Mouse (Mus musculus): Measurements from ENCODE around the gene Sdhaf1. TPM values are rescaled to one million over a fixed set of nuclear protein-coding genes. Genes with fewer than 3 reads are reported as not detected.
A peak's percentile ranks its signal among the peaks of the same experiment; 100 is the strongest.

Sdhaf1 gene
- polyA plus RNA-seq, 1 experiment from 2014 or later, result 17.5 TPM

GRCm38 (mm10) chr7:30322865-30323264 is 830 bp downstream of the Sdhaf1 start:
- no peak for DNase-seq (ENCODE audit: low spot score)
- Histone ChIP-seq H3K36me3 (replicated peaks) (peaks cover 23% of the 10 kb centered on the region), H3K9me3 (peaks cover 5% of the 10 kb centered on the region; the same call in 1 of the 2 replicates), H3K27ac (replicated peaks) (peak overlapping the region; percentile 90), H3K27me3 (replicated peaks; ENCODE audit: low read depth, poor library complexity, severe bottlenecking) (no peaks in the 10 kb centered on the region), H3K4me3 (peak overlapping the region; percentile 73), H3K4me1 (peaks cover 16% of the 10 kb centered on the region)
- 37% methylated on average over 6 of the region's 6 CpGs for WGBS

- H3K27me3 ChIP-seq (replicated peaks; ENCODE audit: low read depth, poor library complexity, severe bottlenecking), result no peaks in the 10 kb centered on the region
- peak; percentile 98 for DNase-seq (ENCODE audit: low spot score)
- peaks cover 29% of the 10 kb centered on the region for H3K36me3 ChIP-seq (replicated peaks)
- peak overlapping the region; percentile 90 for H3K27ac ChIP-seq (replicated peaks)
- peak overlapping the region; percentile 73 for H3K4me3 ChIP-seq
- WGBS, result under 1% methylated on average over 20 of the region's 20 CpGs
- H3K4me1 ChIP-seq, result peaks cover 16% of the 10 kb centered on the region
- H3K9me3 ChIP-seq, result peaks cover 5% of the 10 kb centered on the region; the same call in 1 of the 2 replicates
Observed at GRCm38 (mm10) chr7:30322285-30322667, 1.4 kb downstream of the Sdhaf1 start.

GRCm38 (mm10) chr7:30321539-30322284 is 2.0 kb downstream of the Sdhaf1 start, which contains the start of gene E130208F15Rik:
Gene E130208F15Rik, plus strand, starts transcription at chr7:30321740.
- Histone ChIP-seq H3K4me1 (peaks cover 16% of the 10 kb centered on the region), H3K36me3 (replicated peaks) (peaks cover 35% of the 10 kb centered on the region), H3K27me3 (replicated peaks; ENCODE audit: low read depth, poor library complexity, severe bottlenecking) (no peaks in the 10 kb centered on the region), H3K4me3 (peak within 1 kb of the TSS; percentile 73), H3K9me3 (peaks cover 5% of the 10 kb centered on the region; the same call in 1 of the 2 replicates), H3K27ac (replicated peaks) (peak within 1 kb of the TSS; percentile 90)
- WGBS, result under 1% methylated on average over 63 of the region's 63 CpGs
- DNase-seq (ENCODE audit: low spot score), result peak; percentile 76

- 86% methylated on average over 2 of the region's 2 CpGs for WGBS
- peak overlapping the region; percentile 73 for H3K4me3 ChIP-seq
- no peak for DNase-seq (ENCODE audit: low spot score)
Observed at GRCm38 (mm10) chr7:30320946-30321345, 2.7 kb downstream of the Sdhaf1 start.

GRCm38 (mm10) chr7:30318142-30318541 is 5.6 kb downstream of the Sdhaf1 start:
- 88% methylated on average over 3 of the region's 3 CpGs for WGBS
- Histone ChIP-seq H3K27me3 (replicated peaks; ENCODE audit: low read depth, poor library complexity, severe bottlenecking) (no peaks in the 10 kb centered on the region), H3K4me3 (no peak overlapping the region), H3K36me3 (replicated peaks) (peaks cover 43% of the 10 kb centered on the region), H3K4me1 (peaks cover 44% of the 10 kb centered on the region), H3K27ac (replicated peaks) (no peak overlapping the region), H3K9me3 (no peaks in the 10 kb centered on the region)
- DNase-seq (ENCODE audit: low spot score), result no peak

More at GRCm38 (mm10) chr7:30320946-30321345, 2.7 kb downstream of the Sdhaf1 start:
- H3K36me3 ChIP-seq (replicated peaks), result peaks cover 39% of the 10 kb centered on the region
- no peaks in the 10 kb centered on the region for H3K27me3 ChIP-seq (replicated peaks; ENCODE audit: low read depth, poor library complexity, severe bottlenecking)
- peaks cover 5% of the 10 kb centered on the region; the same call in 1 of the 2 replicates for H3K9me3 ChIP-seq
- no peak overlapping the region for H3K27ac ChIP-seq (replicated peaks)
- H3K4me1 ChIP-seq, result peaks cover 18% of the 10 kb centered on the region

GRCm38 (mm10) chr7:30315559-30316529 is 7.9 kb downstream of the Sdhaf1 start:
- 75% methylated on average over 13 of the region's 13 CpGs for WGBS
- peaks cover 66% of the 10 kb centered on the region for H3K36me3 ChIP-seq (replicated peaks)
- peaks cover 30% of the 10 kb centered on the region for H3K4me1 ChIP-seq
- no peak for DNase-seq (ENCODE audit: low spot score)
- no peaks in the 10 kb centered on the region for H3K9me3 ChIP-seq
- H3K27ac ChIP-seq (replicated peaks), result peak overlapping the region; percentile 87
- peak overlapping the region; percentile 68 for H3K4me3 ChIP-seq
- H3K27me3 ChIP-seq (replicated peaks; ENCODE audit: low read depth, poor library complexity, severe bottlenecking), result no peaks in the 10 kb centered on the region

GRCm38 (mm10) chr7:30314721-30315155 is 9.0 kb downstream of the Sdhaf1 start, which contains the start of gene Syne4:
Gene Syne4, plus strand, starts transcription at chr7:30314807.
- H3K36me3 ChIP-seq (replicated peaks), result peaks cover 69% of the 10 kb centered on the region
- peak within 1 kb of the TSS; percentile 87 for H3K27ac ChIP-seq (replicated peaks)
- peak; percentile 81 for DNase-seq (ENCODE audit: low spot score)
- no peaks in the 10 kb centered on the region for H3K27me3 ChIP-seq (replicated peaks; ENCODE audit: low read depth, poor library complexity, severe bottlenecking)
- WGBS, result under 1% methylated on average over 9 of the region's 9 CpGs
- H3K4me1 ChIP-seq, result peaks cover 33% of the 10 kb centered on the region
- H3K4me3 ChIP-seq, result peak within 1 kb of the TSS; percentile 68
- no peaks in the 10 kb centered on the region for H3K9me3 ChIP-seq

- Histone ChIP-seq H3K9me3 (no peaks in the 10 kb centered on the region), H3K4me3 (no peak overlapping the region; the same call in 1 of the 2 replicates), H3K4me1 (peaks cover 41% of the 10 kb centered on the region), H3K36me3 (replicated peaks) (peaks cover 60% of the 10 kb centered on the region), H3K27ac (replicated peaks) (no peak overlapping the region), H3K27me3 (replicated peaks; ENCODE audit: low read depth, poor library complexity, severe bottlenecking) (no peaks in the 10 kb centered on the region)
- WGBS, result 46% methylated on average over 27 of the region's 27 CpGs
- DNase-seq (ENCODE audit: low spot score), result no peak
Observed at GRCm38 (mm10) chr7:30313666-30314320, 9.9 kb downstream of the Sdhaf1 start.

- Histone ChIP-seq H3K27me3 (replicated peaks; ENCODE audit: low read depth, poor library complexity, severe bottlenecking) (no peaks in the 10 kb centered on the region), H3K27ac (replicated peaks) (no peak overlapping the region), H3K4me3 (peak overlapping the region; percentile 73; the same call in 1 of the 2 replicates), H3K36me3 (replicated peaks) (peaks cover 58% of the 10 kb centered on the region), H3K9me3 (no peaks in the 10 kb centered on the region), H3K4me1 (peaks cover 37% of the 10 kb centered on the region)
- no peak for DNase-seq (ENCODE audit: low spot score)
- 89% methylated on average over 12 of the region's 12 CpGs for WGBS
Observed at GRCm38 (mm10) chr7:30310136-30310535, 13.6 kb downstream of the Sdhaf1 start.

GRCm38 (mm10) chr7:30309395-30310129 is 14.1 kb downstream of the Sdhaf1 start:
- DNase-seq (ENCODE audit: low spot score), result no peak
- 0 out of 2 replicates have a peak overlapping the region, but pooled peaks have one; percentile 79 for H3K27ac ChIP-seq (replicated peaks)

More at GRCm38 (mm10) chr7:30309395-30310129, 14.1 kb downstream of the Sdhaf1 start:
- Histone ChIP-seq H3K9me3 (no peaks in the 10 kb centered on the region), H3K4me1 (peaks cover 32% of the 10 kb centered on the region), H3K27me3 (replicated peaks; ENCODE audit: low read depth, poor library complexity, severe bottlenecking) (no peaks in the 10 kb centered on the region), H3K36me3 (replicated peaks) (peaks cover 61% of the 10 kb centered on the region), H3K4me3 (peak overlapping the region; percentile 73)
- 65% methylated on average over 15 of the region's 15 CpGs for WGBS
